Mouse (Mus musculus) heart, adult 2 months (tissue): ENCODE results near the gene Bub1b. TPM values are rescaled to one million over a fixed set of nuclear protein-coding genes. Genes with fewer than 3 reads are reported as not detected.

Source experiments
- DNase-seq, 2 experiments: peaks; one replicate each; pipeline ENCODE4 v3.0.0; 2021
- H3K27ac ChIP-seq: fragments of 200-600 bp; 2 replicates; pipeline ENCODE4 v1.8.1; 2022
- H3K27me3 ChIP-seq: fragments of 200-500 bp; 2 replicates; pipeline ENCODE4 v1.6.1; 2012; ENCODE audit warnings: mild to moderate bottlenecking, low read length, inconsistent platforms, mixed read lengths; ENCODE audit not compliant: control insufficient read depth, insufficient read depth
- H3K36me3 ChIP-seq: fragments of 200-500 bp; 2 replicates; pipeline ENCODE4 v1.6.1; 2012; ENCODE audit warnings: low read length, inconsistent platforms; ENCODE audit not compliant: control insufficient read depth, insufficient read depth
- H3K4me1 ChIP-seq: fragments of 200-500 bp; 2 replicates; pipeline ENCODE4 v1.6.1; 2011; ENCODE audit warnings: low read length; ENCODE audit not compliant: control insufficient read depth, insufficient read depth
- H3K4me3 ChIP-seq: fragments of 200-600 bp; 2 replicates; pipeline ENCODE4 v1.8.1; 2022
- H3K79me2 ChIP-seq: fragments of 200-500 bp; replicated peaks from 2 replicates; pipeline ENCODE4 v1.6.1; 2012; ENCODE audit warnings: mild to moderate bottlenecking, inconsistent platforms, low read length, moderate library complexity, mixed read lengths; ENCODE audit not compliant: control insufficient read depth, insufficient read depth
- H3K9ac ChIP-seq: fragments of 200-500 bp; 2 replicates; pipeline ENCODE4 v1.6.1; 2012; ENCODE audit warnings: low read depth, mild to moderate bottlenecking, control low read depth, inconsistent platforms, low read length, mixed read lengths
- CTCF ChIP-seq: fragments of 200-600 bp; IDR thresholded peaks from 2 replicates; pipeline ENCODE4 v1.8.1; 2022; ENCODE audit warnings: antibody characterized with exemption, mild to moderate bottlenecking, moderate library complexity
- EP300 ChIP-seq: fragments of 200-500 bp; IDR thresholded peaks from 2 replicates; pipeline ENCODE4 v1.6.1; 2011; ENCODE audit warnings: low read depth, low read length, control low read depth; ENCODE audit not compliant: insufficient read depth
- POLR2A ChIP-seq: fragments of 200-500 bp; IDR thresholded peaks from 2 replicates; pipeline ENCODE4 v1.6.1; 2011; ENCODE audit warnings: mild to moderate bottlenecking, low read depth, low read length, control low read depth; ENCODE audit not compliant: insufficient read depth
- WGBS: fragments of 180-500 bp; shearing (Covaris S2); methylation state at CpG from one replicate; pipeline ENCODE4 v1.1.7; 2018; 5-methylcytosine and 5-hydroxymethylcytosine counted together
- intact Hi-C: fragments of 180-260 bp; cut with DNase I; formaldehyde crosslinking; loops from one replicate; pipeline ENCODE4 v1.15.1; 2025
- polyA plus RNA-seq: library from polyadenylated mRNA; depleted of rRNA; stranded (reverse); fragments of >200 nt; gene quantifications from 2 replicates; pipeline ENCODE4 v1.2.3, GENCODE M21; 2012
- total RNA-seq, 2 experiments: library from RNA; stranded (reverse); gene quantifications; 2 replicates each; pipeline ENCODE4 v1.2.3; 2021

Bub1b gene
- total and polyA plus RNA-seq, 3 experiments = 0.25 to 1.8 (median 0.65) TPM

DNA sequence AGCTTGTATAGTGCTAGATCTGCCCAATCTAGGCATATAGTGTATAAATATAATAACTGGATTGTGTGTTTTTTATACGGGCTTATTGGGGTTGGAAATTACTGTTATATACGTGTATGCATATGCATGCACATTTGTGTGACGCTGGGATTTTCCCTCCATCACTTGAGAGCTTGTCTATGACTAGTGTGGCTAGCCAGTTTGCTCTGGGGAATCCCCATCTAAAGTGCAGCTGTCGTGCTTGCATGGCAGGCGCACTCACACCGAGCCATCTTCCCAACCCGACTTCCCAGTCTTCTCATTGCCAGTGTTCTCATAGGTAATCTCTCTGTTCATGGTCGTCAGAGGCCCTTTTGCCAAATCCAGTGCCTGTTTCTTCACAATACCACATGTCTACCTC, 22.6 kb downstream of the Bub1b start:
- Histone ChIP-seq H3K27me3 (no peaks in the 10 kb centered on the region), H3K79me2 (no peaks in the 10 kb centered on the region), H3K9ac (no peak overlapping the region), H3K4me3 (no peak overlapping the region), H3K4me1 (no peaks in the 10 kb centered on the region), H3K36me3 (no peaks in the 10 kb centered on the region), H3K27ac (no peak overlapping the region)
- intact Hi-C loops = no loop called here
- no peak for TF ChIP-seq CTCF
- no peak for TF ChIP-seq POLR2A
- no peak for TF ChIP-seq EP300
- 88% methylated on average over 8 of the region's 8 CpGs for WGBS
- no peak for DNase-seq

DNA sequence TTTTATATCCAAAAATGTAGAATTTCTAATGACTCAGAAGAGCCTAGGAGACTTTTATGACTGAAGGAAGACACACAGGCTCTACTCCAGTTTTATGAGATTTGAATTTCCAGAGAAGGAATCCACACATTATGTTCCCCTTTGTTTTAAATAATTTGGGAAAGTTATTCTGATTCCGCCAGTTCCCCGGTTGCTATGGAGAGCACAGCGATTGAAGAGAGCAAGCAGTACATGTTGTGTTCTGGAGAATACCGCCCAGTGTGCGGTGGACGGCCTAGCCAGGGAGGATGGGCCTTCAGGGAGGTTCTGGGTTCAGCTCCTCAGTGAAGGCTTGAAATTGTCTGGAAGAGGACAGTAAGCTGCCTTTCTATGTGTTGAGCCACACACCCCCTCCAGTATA, 31.3 kb downstream of the Bub1b start:
- 98% methylated on average over 6 of the region's 6 CpGs for WGBS
- Histone ChIP-seq H3K27me3 (no peaks in the 10 kb centered on the region), H3K9ac (no peak overlapping the region), H3K36me3 (no peaks in the 10 kb centered on the region), H3K27ac (no peak overlapping the region), H3K79me2 (no peaks in the 10 kb centered on the region), H3K4me1 (no peaks in the 10 kb centered on the region), H3K4me3 (no peak overlapping the region)
- TF ChIP-seq CTCF = no peak
- TF ChIP-seq EP300 = no peak
- no peak for TF ChIP-seq POLR2A
- intact Hi-C loops = no loop called here
- no peak for DNase-seq

DNA sequence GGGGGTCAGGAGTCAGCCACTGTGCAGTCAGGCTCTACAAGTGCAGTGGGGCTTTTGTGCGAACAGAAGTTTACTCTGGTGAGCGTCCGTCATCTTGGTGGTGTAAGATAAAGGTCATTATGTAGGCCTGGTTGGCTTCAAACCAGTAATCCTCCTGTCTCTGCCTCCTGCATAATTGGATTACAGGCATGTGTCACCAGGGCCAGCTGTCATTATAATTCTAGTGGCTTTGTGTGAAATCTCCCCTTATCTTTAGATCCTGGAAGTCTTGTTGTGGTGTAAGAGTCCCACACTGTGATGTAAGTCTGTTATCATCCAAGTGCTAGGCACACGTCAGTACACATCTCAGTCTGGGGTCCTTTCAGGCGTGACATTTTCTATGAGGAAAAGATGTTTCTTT, 35.4 kb downstream of the Bub1b start:
- intact Hi-C loops = loop anchor here (10.0 kb wide), 1 partner anchor 341 kb away; no protein-coding TSS in a partner anchor
- no peaks in the 10 kb centered on the region for H3K36me3 ChIP-seq
- TF ChIP-seq CTCF (no peak), EP300 (no peak), POLR2A (no peak)

DNA sequence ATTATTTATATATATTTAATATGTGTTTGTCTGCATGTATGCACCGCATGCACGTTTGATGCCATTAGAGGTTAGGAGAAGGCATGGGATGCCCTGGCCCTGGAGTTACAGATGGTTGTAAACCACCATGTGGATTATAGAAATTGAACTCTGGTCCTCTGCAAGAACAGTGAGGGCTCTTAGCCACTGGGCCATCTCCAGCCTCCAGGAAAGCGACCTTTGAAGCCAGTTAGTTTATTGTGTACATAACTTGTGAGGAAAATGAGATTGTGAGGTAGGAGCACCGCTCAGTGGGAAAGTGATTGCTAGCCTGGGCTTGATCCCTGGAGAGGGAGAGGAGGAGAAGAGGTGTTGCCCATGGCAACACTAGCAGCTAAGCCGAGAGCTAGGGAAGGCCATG, 39.2 kb downstream of the Bub1b start:
- H3K27ac ChIP-seq = no peak overlapping the region
- H3K27me3 ChIP-seq = no peaks in the 10 kb centered on the region
- H3K79me2 ChIP-seq = no peaks in the 10 kb centered on the region
- intact Hi-C loops = loop anchor here (10.0 kb wide), 1 partner anchor 338 kb away; no protein-coding TSS in a partner anchor
- DNase-seq = no peak
- peaks cover 1% of the 10 kb centered on the region; the same call in 1 of the 2 replicates for H3K4me1 ChIP-seq
- TF ChIP-seq POLR2A = no peak
- no peak overlapping the region for H3K4me3 ChIP-seq
- 85% methylated on average over 5 of the region's 5 CpGs for WGBS
- H3K36me3 ChIP-seq = no peaks in the 10 kb centered on the region
- H3K9ac ChIP-seq = no peak overlapping the region

More for the DNA sequence above, 35.4 kb downstream of the Bub1b start:
- Histone ChIP-seq H3K27ac (no peak overlapping the region), H3K4me1 (peaks cover 1% of the 10 kb centered on the region; the same call in 1 of the 2 replicates), H3K9ac (no peak overlapping the region), H3K27me3 (no peaks in the 10 kb centered on the region), H3K79me2 (no peaks in the 10 kb centered on the region), H3K4me3 (no peak overlapping the region)
- no peak for DNase-seq
- WGBS = 86% methylated on average over 5 of the region's 5 CpGs

DNA sequence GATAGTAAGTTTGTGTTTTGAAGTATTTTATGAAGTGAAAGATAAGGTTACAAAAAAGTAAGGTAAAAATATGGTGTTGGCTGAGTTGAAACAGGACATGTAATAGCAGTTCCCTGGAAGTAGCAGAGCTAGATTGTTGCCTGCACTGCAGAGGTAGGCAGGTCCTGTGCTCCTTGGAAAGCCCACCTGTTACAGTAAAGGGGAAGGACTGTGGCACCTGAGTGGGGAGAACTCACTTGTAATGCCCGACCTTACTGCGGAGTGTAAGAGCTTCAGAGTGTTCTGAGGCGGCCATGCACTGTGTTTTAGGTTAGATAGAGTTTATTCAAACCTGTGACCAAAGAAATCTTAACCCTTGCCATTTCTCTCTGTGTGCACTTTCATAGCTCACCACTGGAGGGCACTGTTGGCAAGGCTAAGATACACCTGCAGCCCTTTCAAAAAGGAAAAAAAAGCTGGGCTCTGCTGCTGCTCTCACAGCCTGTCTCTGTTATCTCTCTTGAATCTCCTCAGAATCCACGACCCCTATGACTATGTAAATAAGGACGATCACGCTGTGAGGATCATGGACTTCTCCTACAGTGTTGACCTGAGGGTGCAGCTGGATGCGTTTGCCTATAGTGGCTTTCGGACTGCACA, 40.0 kb downstream of the Bub1b start:
- TF ChIP-seq EP300 = 0 out of 2 replicates have a peak, but pooled peaks have one; percentile 55
- TF ChIP-seq CTCF = peak; percentile 95
- no peak for TF ChIP-seq POLR2A
- Histone ChIP-seq H3K27ac (no peak overlapping the region), H3K4me3 (no peak overlapping the region), H3K36me3 (no peaks in the 10 kb centered on the region), H3K4me1 (peaks cover 1% of the 10 kb centered on the region; the same call in 1 of the 2 replicates), H3K27me3 (no peaks in the 10 kb centered on the region), H3K79me2 (no peaks in the 10 kb centered on the region), H3K9ac (no peak overlapping the region)
- peak; percentile 57 to 76 for DNase-seq
- intact Hi-C loops = loop anchor here (1.0 to 10.0 kb wide), 5 partner anchors 57 to 337 kb away; no protein-coding TSS in a partner anchor
- WGBS = 38% methylated on average over 8 of the region's 8 CpGs

DNA sequence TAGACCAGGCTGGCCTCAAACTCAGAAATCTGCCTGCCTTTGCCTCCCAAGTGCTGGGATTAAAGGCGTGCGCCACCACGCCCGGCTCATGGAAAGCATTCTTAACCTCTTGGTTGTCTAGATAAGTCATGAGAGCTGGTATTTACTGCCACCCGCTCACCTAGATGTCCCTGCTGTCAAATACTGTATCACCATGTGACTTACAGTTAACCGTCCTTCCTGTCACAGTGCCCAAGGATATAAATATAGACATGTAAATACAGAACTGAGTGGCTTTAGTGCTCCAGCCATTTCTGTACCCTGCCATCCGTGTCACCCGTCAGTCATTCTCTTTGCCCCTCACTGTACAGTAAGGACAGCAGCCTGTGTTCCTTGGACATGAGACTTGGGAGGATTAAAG, 40.7 kb downstream of the Bub1b start:
- Histone ChIP-seq H3K36me3 (no peaks in the 10 kb centered on the region), H3K27me3 (no peaks in the 10 kb centered on the region), H3K4me1 (peaks cover 1% of the 10 kb centered on the region; the same call in 1 of the 2 replicates), H3K27ac (no peak overlapping the region), H3K9ac (no peak overlapping the region), H3K4me3 (no peak overlapping the region), H3K79me2 (no peaks in the 10 kb centered on the region)
- DNase-seq = no peak
- 65% methylated on average over 8 of the region's 8 CpGs for WGBS
- no peak for TF ChIP-seq CTCF
- TF ChIP-seq POLR2A = no peak
- no peak for TF ChIP-seq EP300
- intact Hi-C loops = loop anchor here (1.0 to 10.0 kb wide), 5 partner anchors 57 to 336 kb away; no protein-coding TSS in a partner anchor
